Mouse (Mus musculus) liver, adult 10 weeks (tissue): Measurements from ENCODE around the gene Ppp1r7. TPM values are rescaled to one million over a fixed set of nuclear protein-coding genes. Genes with fewer than 3 reads are reported as not detected.

ENCODE experiments used
- polyA plus RNA-seq: library from polyadenylated mRNA; stranded (reverse); fragments of 350-450 nt; fragmentation: Illumina TruSeq; extraction: RNeasy Lipid Tissue Mini Kit (QIAGEN cat#74804); gene quantifications from one replicate; pipeline ENCODE4 v1.2.3, GENCODE M21; 2014; ENCODE audit warnings: low read depth, low replicate concordance

Gene Ppp1r7
- polyA plus RNA-seq = 60.3 TPM

GRCm38 (mm10) chr1:93342648-93343503 is at the start of gene Ppp1r7, which contains the start of gene Pask:
TSS of gene Ppp1r7 (plus strand) at chr1:93342854.
TSS of gene Pask (minus strand) at chr1:93343482.

DNA sequence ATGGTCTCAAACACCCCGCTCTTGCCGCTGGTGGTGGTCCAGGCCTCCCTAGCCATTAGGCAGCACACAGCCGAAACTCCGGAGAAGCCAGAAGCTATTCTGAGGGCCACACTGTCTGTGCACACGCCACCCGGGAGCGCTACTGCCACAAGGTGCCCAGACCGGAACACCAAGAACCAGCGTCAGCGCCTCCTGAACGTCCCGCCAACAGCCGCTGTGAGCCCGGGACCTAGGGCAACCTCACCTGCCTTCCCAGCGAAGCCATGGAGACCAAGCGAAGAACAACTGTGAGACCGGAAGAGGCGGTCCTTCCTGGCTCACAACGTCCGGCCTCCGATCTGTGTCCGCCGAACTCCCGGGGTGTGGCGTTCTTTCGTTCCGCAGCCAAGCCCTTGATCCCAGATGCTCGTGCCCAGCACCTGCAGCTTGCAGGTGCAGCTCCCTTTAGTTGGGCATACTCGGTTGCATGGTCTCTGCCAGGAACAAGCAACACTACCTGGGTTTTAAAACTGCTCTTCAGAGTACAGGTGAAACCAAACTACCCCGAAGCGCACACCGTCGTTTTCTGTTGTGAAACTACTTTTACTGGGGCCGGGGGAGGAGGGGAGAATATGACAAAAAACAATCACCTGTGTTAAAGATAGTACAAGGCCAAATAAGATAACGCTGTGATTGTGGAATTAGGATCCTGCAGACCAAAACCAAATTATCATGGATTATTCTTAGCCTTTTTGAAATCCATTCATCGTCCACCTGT is 36.9 kb upstream of the Ppp1r7 start, which contains the start of gene Mterf4:
Gene Mterf4 (minus strand): TSS at position 335 of the 757 bp plus-strand sequence.

GRCm38 (mm10) chr1:93373665-93374064 is 31.0 kb downstream of the Ppp1r7 start, which contains the start of gene Ano7:
TSS of gene Ano7 (plus strand) at chr1:93373930.

Other genes starting within 250 kb of the Ppp1r7 start
- gene Kif1a, start 240.9 kb upstream of the Ppp1r7 start, polyA plus RNA-seq = 0.05 TPM
- gene Agxt, start 207.6 kb upstream of the Ppp1r7 start, polyA plus RNA-seq = 60.3 TPM
- not detected for gene 2310007B03Rik, start 181.9 kb upstream of the Ppp1r7 start, polyA plus RNA-seq
- gene Crocc2, start 174.1 kb upstream of the Ppp1r7 start, polyA plus RNA-seq = not detected
- 6.9 TPM for gene Sned1, start 107.0 kb upstream of the Ppp1r7 start, polyA plus RNA-seq
- gene Mterf4, start 36.9 kb upstream of the Ppp1r7 start, polyA plus RNA-seq = 16.7 TPM
- 0.29 TPM for gene Pask, start 628 bp downstream of the Ppp1r7 start, polyA plus RNA-seq
- not detected for gene Ano7, start 31.1 kb downstream of the Ppp1r7 start, polyA plus RNA-seq
- gene Hdlbp, start 136.0 kb downstream of the Ppp1r7 start, polyA plus RNA-seq = 114 TPM
- 7.1 TPM for gene Farp2, start 169.2 kb downstream of the Ppp1r7 start, polyA plus RNA-seq